Mouse (Mus musculus) liver, embryonic 14.5 days (tissue): ENCODE measurements around the gene Dchs1. TPM values are rescaled to one million over a fixed set of nuclear protein-coding genes. Genes with fewer than 3 reads are reported as not detected.

Source experiments
- ATAC-seq: fragments of 200-750 bp; cut with Nextera tagmentation; 2 replicates; pipeline ENCODE4 v1.8.0; 2017; ENCODE audit warnings: moderate number of reproducible peaks, mild to moderate bottlenecking, moderate library complexity; ENCODE audit not compliant: insufficient read depth
- DNase-seq, 3 experiments: peaks; one replicate each; pipeline ENCODE4 v3.0.0-alpha.2; 2012 to 2013; ENCODE audit warnings: low read depth in 3 of 3, low spot score in 3 of 3
- H3K27ac ChIP-seq: fragments of 300-500 bp; sonication (generic); 2 replicates; pipeline ENCODE4 v1.5.1; 2014; ENCODE audit warnings: moderate library complexity, mild to moderate bottlenecking, control low read depth, inconsistent platforms
- H3K27me3 ChIP-seq: fragments of 300-500 bp; sonication (generic); 2 replicates; pipeline ENCODE4 v1.6.1; 2014; ENCODE audit warnings: mild to moderate bottlenecking, low read length, moderate library complexity; ENCODE audit not compliant: control insufficient read depth, insufficient read depth
- H3K36me3 ChIP-seq: fragments of 300-500 bp; sonication (generic); replicated peaks from 2 replicates; pipeline ENCODE4 v1.6.1; 2014; ENCODE audit warnings: low read depth; ENCODE audit not compliant: control insufficient read depth, insufficient read depth
- H3K4me1 ChIP-seq, 2 experiments: fragments of 200-500 bp in 1 of 2; fragments of 300-500 bp in 1 of 2; sonication (generic) in 1 of 2; replicated peaks; 2 replicates each; pipeline ENCODE4 v1.6.1; 2012 to 2014; ENCODE audit warnings: antibody characterized with exemption in 1 of 2, inconsistent platforms in 1 of 2, low read length in 1 of 2; ENCODE audit not compliant: control insufficient read depth in 2 of 2, insufficient read depth in 2 of 2
- H3K4me2 ChIP-seq: fragments of 300-500 bp; sonication (generic); 2 replicates; pipeline ENCODE4 v1.6.1; 2014; ENCODE audit warnings: low read depth, mild to moderate bottlenecking, control low read depth, moderate library complexity
- H3K4me3 ChIP-seq, 2 experiments: fragments of 200-500 bp in 1 of 2; fragments of 300-500 bp in 1 of 2; sonication (generic) in 1 of 2; 2 replicates each; pipeline ENCODE4 v1.5.1; 2012 to 2014; ENCODE audit warnings: low read depth in 2 of 2, low read length in 2 of 2, mild to moderate bottlenecking in 2 of 2, control low read depth in 1 of 2, inconsistent platforms in 1 of 2, moderate library complexity in 1 of 2; ENCODE audit not compliant: insufficient read depth in 1 of 2
- H3K9ac ChIP-seq: fragments of 300-500 bp; sonication (generic); replicated peaks from 2 replicates; pipeline ENCODE4 v1.6.1; 2014; ENCODE audit warnings: mild to moderate bottlenecking, control low read depth, moderate library complexity
- H3K9me3 ChIP-seq: fragments of 300-500 bp; sonication (generic); 2 replicates; pipeline ENCODE4 v1.6.1; 2016; ENCODE audit warnings: low read length, mixed read lengths; ENCODE audit not compliant: control insufficient read depth
- CTCF ChIP-seq: IDR thresholded peaks from 2 replicates; pipeline ENCODE4 v1.5.1; 2016; ENCODE audit warnings: antibody characterized with exemption, low read depth, control low read depth
- EP300 ChIP-seq: IDR thresholded peaks from 2 replicates; pipeline ENCODE4 v1.6.1; 2016; ENCODE audit warnings: antibody characterized with exemption, low read depth
- WGBS: fragments of 180-500 bp; shearing (Covaris S2); extraction: QIAGEN DNeasy Blood & Tissue Kit; methylation state at CpG from one replicate; pipeline ENCODE4 v1.1.7; 2014; ENCODE audit not compliant: insufficient replicate concordance; 5-methylcytosine and 5-hydroxymethylcytosine counted together
- polyA plus RNA-seq, 2 experiments: library from polyadenylated mRNA; depleted of rRNA in 1 of 2; stranded (reverse) in 1 of 2; unstranded in 1 of 2; fragments of >200 nt; fragmentation: Nextera tagmentation in 1 of 2; extraction: Ambion mirVana in 1 of 2; gene quantifications; 2 replicates each; pipeline versions ENCODE4 v1.2.1 to v1.2.3; 2012 to 2014

Gene Dchs1
- polyA plus RNA-seq, 2 experiments, result 0.57 to 0.62 TPM

DNA sequence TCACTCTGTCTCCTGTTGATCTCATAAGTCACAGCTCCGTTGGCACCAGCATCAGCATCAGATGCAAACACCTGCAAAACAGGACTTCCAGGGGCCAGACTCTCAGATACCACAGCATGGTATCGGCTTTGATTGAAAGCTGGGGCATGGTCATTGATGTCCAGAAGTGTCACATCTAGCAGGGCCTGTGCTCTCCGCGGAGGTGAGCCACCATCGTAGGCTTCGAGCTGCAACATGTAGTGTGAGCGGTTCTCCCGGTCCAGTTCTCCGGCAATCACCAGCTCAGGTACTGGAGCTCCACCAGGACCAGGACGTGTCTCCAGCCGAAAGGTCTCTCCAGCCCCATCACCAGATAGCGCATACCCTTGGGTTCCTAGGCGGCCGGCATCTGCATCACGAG, 15.1 kb downstream of the Dchs1 start:
- no peaks in the 10 kb centered on the region for H3K36me3 ChIP-seq
- TF ChIP-seq EP300, result no peak
- no peak for TF ChIP-seq CTCF
- DNase-seq, result no peak
- H3K4me1 ChIP-seq, result peaks cover 0 to 3% of the 10 kb centered on the region in 2 experiments; a peak in 1 of 4 replicates
- H3K4me2 ChIP-seq, result no peak overlapping the region
- no peak overlapping the region for H3K27ac ChIP-seq
- H3K27me3 ChIP-seq, result no peaks in the 10 kb centered on the region
- no peaks in the 10 kb centered on the region for H3K9me3 ChIP-seq
- no peak for ATAC-seq
- WGBS, result 80% methylated on average over 15 of the region's 15 CpGs
- H3K4me3 ChIP-seq, result no peak overlapping the region
- no peak overlapping the region for H3K9ac ChIP-seq

DNA sequence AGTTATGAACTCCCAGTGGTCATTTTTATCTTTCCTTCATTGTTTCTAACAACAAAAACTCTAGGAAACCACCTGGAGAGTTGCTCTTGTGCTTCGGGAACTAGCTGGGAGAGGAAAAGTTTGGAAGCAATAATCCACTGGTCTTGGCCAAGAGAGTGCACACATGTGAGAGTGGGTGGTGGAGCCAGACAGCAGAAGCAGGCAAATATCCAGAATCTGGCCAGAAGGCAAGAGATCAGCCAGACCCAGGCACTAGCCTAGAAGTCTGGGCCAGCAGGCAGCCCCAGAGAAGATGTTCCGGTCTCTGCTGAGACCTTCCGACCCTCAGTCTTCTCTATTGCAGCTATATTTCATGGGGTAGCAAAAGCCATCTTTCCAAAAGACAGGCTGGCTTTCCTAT, 17.5 kb downstream of the Dchs1 start:
- Histone ChIP-seq H3K27me3 (no peaks in the 10 kb centered on the region), H3K4me3 (no peak overlapping the region), H3K9me3 (no peaks in the 10 kb centered on the region), H3K36me3 (no peaks in the 10 kb centered on the region), H3K4me2 (no peak overlapping the region), H3K27ac (no peak overlapping the region), H3K4me1 (peaks cover 0 to 3% of the 10 kb centered on the region in 2 experiments; a peak in 1 of 4 replicates), H3K9ac (no peak overlapping the region)
- 75% methylated on average over 3 of the region's 3 CpGs for WGBS
- no peak for TF ChIP-seq CTCF
- TF ChIP-seq EP300, result no peak
- ATAC-seq, result no peak
- DNase-seq, result no peak

DNA sequence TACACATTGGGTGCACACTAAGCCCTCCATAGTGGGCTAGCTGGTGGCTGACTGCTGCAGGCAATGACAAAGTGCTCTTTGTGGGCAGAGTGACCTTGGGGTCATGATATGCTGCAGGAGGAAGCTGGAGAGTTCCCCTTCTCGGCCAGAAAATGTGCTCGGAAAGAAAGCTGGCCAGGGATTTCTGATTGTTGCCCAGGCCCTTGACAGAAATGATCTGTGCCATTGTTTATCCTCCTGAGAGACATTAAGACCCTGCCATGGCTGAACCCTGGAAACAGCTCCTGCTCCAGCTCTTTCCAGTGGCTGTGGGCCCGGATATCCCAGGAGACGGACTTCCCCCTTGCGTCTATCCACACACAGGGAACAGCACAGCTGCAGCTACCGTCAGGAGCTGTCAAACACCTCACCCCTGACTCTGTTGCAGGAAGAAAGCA, 19.7 kb downstream of the Dchs1 start:
- peaks cover under 1% of the 10 kb centered on the region for H3K27me3 ChIP-seq
- peak; percentile 16; the same call in 1 of the 2 replicates for ATAC-seq
- no peak for DNase-seq
- H3K4me1 ChIP-seq, result peaks cover 0 to 3% of the 10 kb centered on the region in 2 experiments; a peak in 1 of 4 replicates
- no peak overlapping the region for H3K9ac ChIP-seq
- no peak overlapping the region for H3K4me3 ChIP-seq
- WGBS, result 12% methylated on average over 6 of the region's 6 CpGs
- no peaks in the 10 kb centered on the region for H3K9me3 ChIP-seq
- no peak overlapping the region for H3K27ac ChIP-seq
- no peaks in the 10 kb centered on the region for H3K36me3 ChIP-seq
- TF ChIP-seq CTCF (no peak), EP300 (no peak)
- H3K4me2 ChIP-seq, result no peak overlapping the region

DNA sequence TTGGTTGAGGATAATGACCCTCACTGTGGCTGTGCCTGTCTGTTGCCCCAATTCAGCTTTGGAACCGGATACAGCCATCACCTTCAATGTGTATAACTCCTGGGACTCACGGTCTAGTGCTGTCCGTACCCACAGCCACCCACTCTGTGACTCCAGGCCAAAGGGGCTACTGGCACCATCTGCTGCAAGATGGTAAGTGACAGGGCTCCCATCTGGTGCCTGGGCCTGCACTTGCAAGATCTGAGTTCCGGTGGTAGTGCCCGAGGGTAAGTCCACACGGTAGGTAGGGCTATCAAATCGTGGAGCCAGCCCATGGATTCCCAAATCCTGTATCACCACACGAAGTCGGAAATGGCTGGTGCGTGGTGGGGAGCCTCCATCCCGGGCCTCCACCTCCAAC, 23.1 kb downstream of the Dchs1 start:
- no peaks in the 10 kb centered on the region for H3K9me3 ChIP-seq
- no peak for DNase-seq
- ATAC-seq, result no peak
- H3K36me3 ChIP-seq, result no peaks in the 10 kb centered on the region
- H3K4me1 ChIP-seq, result peaks cover 0 to 3% of the 10 kb centered on the region in 2 experiments; a peak in 1 of 4 replicates
- H3K9ac ChIP-seq, result no peak overlapping the region
- 70% methylated on average over 11 of the region's 11 CpGs for WGBS
- TF ChIP-seq CTCF (no peak), EP300 (no peak)
- no peak overlapping the region for H3K4me3 ChIP-seq
- H3K4me2 ChIP-seq, result no peak overlapping the region
- peaks cover 11% of the 10 kb centered on the region for H3K27me3 ChIP-seq
- H3K27ac ChIP-seq, result no peak overlapping the region

- H3K4me1 ChIP-seq, result peaks cover 0 to 3% of the 10 kb centered on the region in 2 experiments; a peak in 1 of 4 replicates
- ATAC-seq (no peak), DNase-seq (no peak)
- H3K9me3 ChIP-seq, result no peaks in the 10 kb centered on the region
- no peak overlapping the region for H3K27ac ChIP-seq
- no peaks in the 10 kb centered on the region for H3K36me3 ChIP-seq
- no peak overlapping the region for H3K9ac ChIP-seq
- 12% methylated on average over 55 of the region's 55 CpGs for WGBS
- H3K27me3 ChIP-seq, result peaks cover 11% of the 10 kb centered on the region
- H3K4me3 ChIP-seq, result peak overlapping the region in 1 of 2 experiments; percentile 16; a peak in 2 of 4 replicates
- H3K4me2 ChIP-seq, result peak overlapping the region; percentile 48
- no peak for TF ChIP-seq EP300
- no peak for TF ChIP-seq CTCF
Observed at GRCm38 (mm10) chr7:105762517-105763270, 24.8 kb downstream of the Dchs1 start.
